Mouse (Mus musculus): Measurements from ENCODE around the gene Mrgprh. TPM values are rescaled to one million over a fixed set of nuclear protein-coding genes. Genes with fewer than 3 reads are reported as not detected.

Gene Mrgprh
- not detected for polyA plus RNA-seq (2015; fragmentation: Illumina TruSeq; extraction: RNeasy Lipid Tissue Mini Kit (QIAGEN cat#74804); ENCODE audit: insufficient read depth, low replicate concordance)

DNA sequence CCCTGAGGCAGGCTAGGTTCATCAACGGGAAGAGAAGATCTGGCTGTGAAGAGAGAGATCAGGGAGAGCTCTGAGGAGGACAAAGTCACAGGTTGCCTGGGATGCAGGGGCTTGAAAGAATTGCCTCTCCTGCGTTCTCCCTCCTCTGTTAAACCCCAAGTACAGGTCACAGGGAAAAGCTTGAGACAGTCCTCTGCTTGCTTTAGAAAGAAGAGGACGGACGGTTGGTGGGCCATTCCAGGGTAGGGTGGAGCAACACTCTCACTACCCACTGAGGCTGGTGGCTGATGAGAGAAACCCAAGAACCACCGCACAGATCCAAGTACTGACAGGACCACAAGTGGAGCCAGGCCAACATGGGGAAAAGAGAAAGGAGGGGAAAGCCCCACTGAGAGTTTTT, at the start of gene Mrgprh:
Gene Mrgprh (plus strand): TSS at position 301 of the 400 bp plus-strand sequence.

DNA sequence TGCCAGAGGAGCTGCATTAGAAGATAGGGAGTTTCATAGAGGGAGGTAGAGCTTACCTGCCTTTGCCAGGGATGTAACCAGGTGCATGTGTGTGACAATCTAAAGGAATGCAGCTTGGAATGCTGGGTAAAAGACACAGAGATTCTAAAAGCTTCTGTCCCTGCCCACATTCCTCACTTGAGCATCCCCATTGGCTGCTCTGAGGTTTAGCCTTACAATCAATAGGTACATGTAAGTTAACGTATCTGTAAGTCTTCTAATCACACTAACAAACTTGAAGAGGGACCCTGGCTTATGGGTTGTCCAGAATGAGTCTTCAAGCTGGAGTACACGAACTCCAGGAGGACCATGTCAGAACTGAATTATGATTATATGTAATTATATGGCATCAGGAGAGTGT, 7.8 kb upstream of the Mrgprh start, which contains the start of gene Mas1:
Gene Mas1 (minus strand): TSS at position 101 of the 400 bp plus-strand sequence.

GRCm38 (mm10) chr17:12909361-12910280, 33.8 kb downstream of the Mrgprh start, which contains the start of gene Pnldc1:
TSS of gene Pnldc1 (minus strand) at chr17:12910230.

DNA sequence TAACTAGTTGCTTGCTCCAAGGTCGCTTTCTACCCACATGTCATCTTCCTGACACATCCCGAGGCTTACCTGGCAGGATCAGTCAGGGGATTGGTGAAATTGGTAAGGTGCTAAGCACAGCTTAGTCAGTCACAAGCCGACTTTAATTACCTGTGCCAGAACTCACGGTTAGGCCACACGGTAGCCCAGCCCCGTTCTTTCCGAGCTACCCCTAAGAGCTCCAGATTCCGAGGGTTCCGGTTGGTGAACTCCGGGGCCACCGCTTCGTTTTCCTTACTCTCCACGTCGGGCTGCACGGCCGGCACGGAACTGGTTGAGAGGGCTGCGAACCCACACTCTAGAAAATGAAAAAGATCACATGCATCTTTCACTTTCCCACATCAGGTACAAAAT, 39.6 kb downstream of the Mrgprh start, which contains the start of gene Tcp1:
Gene Tcp1 (plus strand): TSS at position 214 of the 393 bp plus-strand sequence.

GRCm38 (mm10) chr17:12915881-12916583, 40.2 kb downstream of the Mrgprh start, which contains the start of gene Mrpl18:
TSS of gene Mrpl18 (minus strand) at chr17:12916345.

Other genes with a start within 250 kb of the Mrgprh start
- not detected for gene Slc22a1, start 200.2 kb upstream of the Mrgprh start, polyA plus RNA-seq (2015; fragmentation: Illumina TruSeq; extraction: RNeasy Lipid Tissue Mini Kit (QIAGEN cat#74804); ENCODE audit: insufficient read depth, low replicate concordance)
- gene Igf2r, start 106.4 kb upstream of the Mrgprh start, polyA plus RNA-seq (2015; fragmentation: Illumina TruSeq; extraction: RNeasy Lipid Tissue Mini Kit (QIAGEN cat#74804); ENCODE audit: insufficient read depth, low replicate concordance): 12.9 TPM
- gene Mas1, start 7.9 kb upstream of the Mrgprh start, polyA plus RNA-seq (2015; fragmentation: Illumina TruSeq; extraction: RNeasy Lipid Tissue Mini Kit (QIAGEN cat#74804); ENCODE audit: insufficient read depth, low replicate concordance): not detected
- 0.44 TPM for gene Pnldc1, start 34.2 kb downstream of the Mrgprh start, polyA plus RNA-seq (2015; fragmentation: Illumina TruSeq; extraction: RNeasy Lipid Tissue Mini Kit (QIAGEN cat#74804); ENCODE audit: insufficient read depth, low replicate concordance)
- gene Tcp1, start 39.7 kb downstream of the Mrgprh start, polyA plus RNA-seq (2015; fragmentation: Illumina TruSeq; extraction: RNeasy Lipid Tissue Mini Kit (QIAGEN cat#74804); ENCODE audit: insufficient read depth, low replicate concordance): 346 TPM
- 52.6 TPM for gene Mrpl18, start 40.3 kb downstream of the Mrgprh start, polyA plus RNA-seq (2015; fragmentation: Illumina TruSeq; extraction: RNeasy Lipid Tissue Mini Kit (QIAGEN cat#74804); ENCODE audit: insufficient read depth, low replicate concordance)
- not detected for gene Acat3, start 64.6 kb downstream of the Mrgprh start, polyA plus RNA-seq (2015; fragmentation: Illumina TruSeq; extraction: RNeasy Lipid Tissue Mini Kit (QIAGEN cat#74804); ENCODE audit: insufficient read depth, low replicate concordance)
- gene Acat2, start 84.7 kb downstream of the Mrgprh start, polyA plus RNA-seq (2015; fragmentation: Illumina TruSeq; extraction: RNeasy Lipid Tissue Mini Kit (QIAGEN cat#74804); ENCODE audit: insufficient read depth, low replicate concordance): 20.4 TPM
- 184 TPM for gene Wtap, start 118.1 kb downstream of the Mrgprh start, polyA plus RNA-seq (2015; fragmentation: Illumina TruSeq; extraction: RNeasy Lipid Tissue Mini Kit (QIAGEN cat#74804); ENCODE audit: insufficient read depth, low replicate concordance)
- gene Sod2, start 130.8 kb downstream of the Mrgprh start, polyA plus RNA-seq (2015; fragmentation: Illumina TruSeq; extraction: RNeasy Lipid Tissue Mini Kit (QIAGEN cat#74804); ENCODE audit: insufficient read depth, low replicate concordance): 43.3 TPM
- gene Gpr31b, start 176.3 kb downstream of the Mrgprh start, polyA plus RNA-seq (2015; fragmentation: Illumina TruSeq; extraction: RNeasy Lipid Tissue Mini Kit (QIAGEN cat#74804); ENCODE audit: insufficient read depth, low replicate concordance): not detected
- gene Tcp10b, start 185.1 kb downstream of the Mrgprh start, polyA plus RNA-seq (2015; fragmentation: Illumina TruSeq; extraction: RNeasy Lipid Tissue Mini Kit (QIAGEN cat#74804); ENCODE audit: insufficient read depth, low replicate concordance): not detected